Mouse (Mus musculus): ENCODE results near the gene Cdh16. TPM values are rescaled to one million over a fixed set of nuclear protein-coding genes. Genes with fewer than 3 reads are reported as not detected.
"Not testable (repeated sequence)": the region's sequence is repeated elsewhere in the genome, so short reads cannot be mapped to it uniquely, and the experiment has no call there.

The Cdh16 gene
- polyA plus RNA-seq (2014; fragmentation: Nextera tagmentation; extraction: Ambion mirVana) = not detected in 2 replicates

GRCm38 (mm10) chr8:104624161-104624560, at the start of gene Cdh16:
Gene Cdh16 (minus strand): TSS chr8:104624396.
- no peak for ATAC-seq (ENCODE audit: low FRiP score)

GRCm38 (mm10) chr8:104655614-104656013, 31.4 kb upstream of the Cdh16 start:
- H3K9me3 ChIP-seq (ENCODE audit: control insufficient read depth, low read length) = no peaks in the 10 kb centered on the region
- H3K27me3 ChIP-seq (ENCODE audit: control insufficient read depth, insufficient read depth, low read length) = no peaks in the 10 kb centered on the region
- DNase-seq (ENCODE audit: low spot score) (no peak), ATAC-seq (ENCODE audit: low FRiP score) (no peak)
- no peaks in the 10 kb centered on the region for H3K4me1 ChIP-seq (replicated peaks; ENCODE audit: control insufficient read depth, insufficient read depth, low read length)
- H3K9ac ChIP-seq (ENCODE audit: low read depth, low read length) = no peak overlapping the region
- no peaks in the 10 kb centered on the region for H3K36me3 ChIP-seq (ENCODE audit: control insufficient read depth, insufficient read depth, low read length)
- no peak overlapping the region for H3K4me3 ChIP-seq (ENCODE audit: low read depth, low read length)
- WGBS = 82% methylated on average over 4 of the region's 4 CpGs
- H3K27ac ChIP-seq (ENCODE audit: low read depth, low read length) = no peak overlapping the region
- no peak overlapping the region for H3K4me2 ChIP-seq (replicated peaks; ENCODE audit: low read depth, low read length)

More at GRCm38 (mm10) chr8:104624161-104624560, at the start of gene Cdh16:
- Histone ChIP-seq H3K4me1 (replicated peaks; ENCODE audit: control insufficient read depth, insufficient read depth, low read length) (no peaks in the 10 kb centered on the region), H3K4me3 (ENCODE audit: low read depth, low read length) (no peak within 1 kb of the TSS), H3K27ac (ENCODE audit: low read depth, low read length) (no peak within 1 kb of the TSS), H3K27me3 (ENCODE audit: control insufficient read depth, insufficient read depth, low read length) (no peaks in the 10 kb centered on the region; the same call in 1 of the 2 replicates), H3K9me3 (ENCODE audit: control insufficient read depth, low read length) (no peaks in the 10 kb centered on the region), H3K9ac (ENCODE audit: low read depth, low read length) (no peak within 1 kb of the TSS), H3K36me3 (ENCODE audit: control insufficient read depth, insufficient read depth, low read length) (no peaks in the 10 kb centered on the region), H3K4me2 (replicated peaks; ENCODE audit: low read depth, low read length) (no peak within 1 kb of the TSS)
- DNase-seq (ENCODE audit: low spot score) = no peak
- 88% methylated on average over 6 of the region's 6 CpGs for WGBS

GRCm38 (mm10) chr8:104654984-104655383, 30.8 kb upstream of the Cdh16 start:
- Histone ChIP-seq H3K27me3 (ENCODE audit: control insufficient read depth, insufficient read depth, low read length) (no peaks in the 10 kb centered on the region), H3K27ac (ENCODE audit: low read depth, low read length) (no peak overlapping the region), H3K4me2 (replicated peaks; ENCODE audit: low read depth, low read length) (no peak overlapping the region), H3K4me3 (ENCODE audit: low read depth, low read length) (no peak overlapping the region), H3K4me1 (replicated peaks; ENCODE audit: control insufficient read depth, insufficient read depth, low read length) (no peaks in the 10 kb centered on the region), H3K9me3 (ENCODE audit: control insufficient read depth, low read length) (no peaks in the 10 kb centered on the region), H3K36me3 (ENCODE audit: control insufficient read depth, insufficient read depth, low read length) (no peaks in the 10 kb centered on the region), H3K9ac (ENCODE audit: low read depth, low read length) (no peak overlapping the region)
- DNase-seq (ENCODE audit: low spot score) (peak; percentile 85), ATAC-seq (ENCODE audit: low FRiP score) (peak; percentile 76; the same call in 1 of the 2 replicates)
- WGBS = 4% methylated on average over 3 of the region's 3 CpGs

GRCm38 (mm10) chr8:104644187-104644586, 20.0 kb upstream of the Cdh16 start:
- not testable (repeated sequence) for ATAC-seq (ENCODE audit: low FRiP score); H3K9ac ChIP-seq (ENCODE audit: low read depth, low read length); H3K27ac ChIP-seq (ENCODE audit: low read depth, low read length); H3K36me3 ChIP-seq (ENCODE audit: control insufficient read depth, insufficient read depth, low read length); H3K4me3 ChIP-seq (ENCODE audit: low read depth, low read length); H3K9me3 ChIP-seq (ENCODE audit: control insufficient read depth, low read length); DNase-seq (ENCODE audit: low spot score); H3K27me3 ChIP-seq (ENCODE audit: control insufficient read depth, insufficient read depth, low read length); H3K4me1 ChIP-seq (replicated peaks; ENCODE audit: control insufficient read depth, insufficient read depth, low read length); H3K4me2 ChIP-seq (replicated peaks; ENCODE audit: low read depth, low read length)
- WGBS = 74% methylated on average over 3 of the region's 3 CpGs

GRCm38 (mm10) chr8:104642324-104642654, 18.1 kb upstream of the Cdh16 start:
- peak overlapping the region; percentile 87 for H3K4me3 ChIP-seq (ENCODE audit: low read depth, low read length)
- peak overlapping the region; percentile 54 for H3K4me2 ChIP-seq (replicated peaks; ENCODE audit: low read depth, low read length)
- no peaks in the 10 kb centered on the region for H3K36me3 ChIP-seq (ENCODE audit: control insufficient read depth, insufficient read depth, low read length)
- no peaks in the 10 kb centered on the region; the same call in 1 of the 2 replicates for H3K4me1 ChIP-seq (replicated peaks; ENCODE audit: control insufficient read depth, insufficient read depth, low read length)
- H3K9me3 ChIP-seq (ENCODE audit: control insufficient read depth, low read length) = no peaks in the 10 kb centered on the region
- ATAC-seq (ENCODE audit: low FRiP score) = peak; percentile 42
- H3K27ac ChIP-seq (ENCODE audit: low read depth, low read length) = no peak overlapping the region
- WGBS = 75% methylated on average over 6 of the region's 6 CpGs
- DNase-seq (ENCODE audit: low spot score) = no peak
- peak overlapping the region; percentile 86 for H3K9ac ChIP-seq (ENCODE audit: low read depth, low read length)
- no peaks in the 10 kb centered on the region for H3K27me3 ChIP-seq (ENCODE audit: control insufficient read depth, insufficient read depth, low read length)

- ATAC-seq (ENCODE audit: low FRiP score) (peak; percentile 96), DNase-seq (ENCODE audit: low spot score) (peak; percentile 89)
- Histone ChIP-seq H3K4me1 (replicated peaks; ENCODE audit: control insufficient read depth, insufficient read depth, low read length) (no peaks in the 10 kb centered on the region; the same call in 1 of the 2 replicates), H3K4me3 (ENCODE audit: low read depth, low read length) (peak within 1 kb of the TSS; percentile 87), H3K9ac (ENCODE audit: low read depth, low read length) (peak within 1 kb of the TSS; percentile 86), H3K27me3 (ENCODE audit: control insufficient read depth, insufficient read depth, low read length) (no peaks in the 10 kb centered on the region), H3K9me3 (ENCODE audit: control insufficient read depth, low read length) (no peaks in the 10 kb centered on the region), H3K36me3 (ENCODE audit: control insufficient read depth, insufficient read depth, low read length) (no peaks in the 10 kb centered on the region), H3K27ac (ENCODE audit: low read depth, low read length) (peak within 1 kb of the TSS; percentile 47; the same call in 1 of the 2 replicates), H3K4me2 (replicated peaks; ENCODE audit: low read depth, low read length) (peak within 1 kb of the TSS; percentile 77)
- WGBS = 1% methylated on average over 66 of the region's 66 CpGs
Measured at GRCm38 (mm10) chr8:104641426-104642323, 17.5 kb upstream of the Cdh16 start, which contains the start of gene Ciao2b. Gene Ciao2b (minus strand): TSS chr8:104641965.

GRCm38 (mm10) chr8:104640831-104641370, 16.7 kb upstream of the Cdh16 start:
- WGBS = 11% methylated on average over 25 of the region's 25 CpGs
- Histone ChIP-seq H3K27ac (ENCODE audit: low read depth, low read length) (no peak overlapping the region), H3K27me3 (ENCODE audit: control insufficient read depth, insufficient read depth, low read length) (no peaks in the 10 kb centered on the region), H3K4me2 (replicated peaks; ENCODE audit: low read depth, low read length) (peak overlapping the region; percentile 77), H3K9me3 (ENCODE audit: control insufficient read depth, low read length) (no peaks in the 10 kb centered on the region), H3K36me3 (ENCODE audit: control insufficient read depth, insufficient read depth, low read length) (no peaks in the 10 kb centered on the region), H3K4me3 (ENCODE audit: low read depth, low read length) (peak overlapping the region; percentile 87), H3K9ac (ENCODE audit: low read depth, low read length) (peak overlapping the region; percentile 86), H3K4me1 (replicated peaks; ENCODE audit: control insufficient read depth, insufficient read depth, low read length) (no peaks in the 10 kb centered on the region; the same call in 1 of the 2 replicates)
- ATAC-seq (ENCODE audit: low FRiP score) (no peak; the same call in 1 of the 2 replicates), DNase-seq (ENCODE audit: low spot score) (peak; percentile 17)

GRCm38 (mm10) chr8:104640241-104640640, 16.0 kb upstream of the Cdh16 start:
- Histone ChIP-seq H3K9ac (ENCODE audit: low read depth, low read length) (no peak overlapping the region), H3K4me2 (replicated peaks; ENCODE audit: low read depth, low read length) (peak overlapping the region; percentile 77; the same call in 1 of the 2 replicates), H3K27ac (ENCODE audit: low read depth, low read length) (no peak overlapping the region), H3K4me3 (ENCODE audit: low read depth, low read length) (0 out of 2 replicates have a peak overlapping the region, but pooled peaks have one; percentile 12), H3K9me3 (ENCODE audit: control insufficient read depth, low read length) (no peaks in the 10 kb centered on the region), H3K4me1 (replicated peaks; ENCODE audit: control insufficient read depth, insufficient read depth, low read length) (no peaks in the 10 kb centered on the region; the same call in 1 of the 2 replicates), H3K36me3 (ENCODE audit: control insufficient read depth, insufficient read depth, low read length) (no peaks in the 10 kb centered on the region), H3K27me3 (ENCODE audit: control insufficient read depth, insufficient read depth, low read length) (no peaks in the 10 kb centered on the region)
- ATAC-seq (ENCODE audit: low FRiP score) = no peak
- WGBS = 87% methylated on average over 7 of the region's 7 CpGs
- DNase-seq (ENCODE audit: low spot score) = no peak

Data from hindbrain, embryonic 11.5 days (tissue).